Comparison of ENCODE assay signal across 18 mouse cellular contexts in genomic region chr13:112043524-112044246, GRCm38 (mm10).
A peak's percentile ranks its signal among the peaks of the same experiment; 100 is the strongest.
DNase-seq lines count a peak whose midpoint lies in the region; ATAC-seq and TF ChIP-seq lines count a peak whose summit lies in the region.
"Had no signal": no experiment of that assay in that cellular context is flagged by ENCODE, and none has a peak within 500 bp of the region (broad histone marks: within the 10 kb centered on the region; RNA-seq: fewer than 3 reads in every experiment).

No protein-coding gene starts in this region.

- no peak overlapping the region for H3K9ac ChIP-seq in intestine, postnatal 0 days (ENCODE audit: low read depth, low read length)
- no peak overlapping the region for H3K9ac ChIP-seq in midbrain, embryonic 15.5 days
- H3K9ac ChIP-seq: hindbrain, embryonic 15.5 days; lung, embryonic 14.5 days; neural tube, embryonic 13.5 days had no signal

- no peak overlapping the region for H3K27ac ChIP-seq in intestine, postnatal 0 days (ENCODE audit: low read depth, low read length)
- H3K27ac ChIP-seq in midbrain, embryonic 15.5 days = no peak overlapping the region
- H3K27ac ChIP-seq: forebrain, embryonic 10.5 days; hindbrain, embryonic 15.5 days; limb, embryonic 10.5 days; neural tube, embryonic 13.5 days had no signal

- no peaks in the 10 kb centered on the region for H3K4me1 ChIP-seq in intestine, postnatal 0 days (replicated peaks; ENCODE audit: control insufficient read depth, insufficient read depth, low read length)
- H3K4me1 ChIP-seq in midbrain, embryonic 15.5 days = no peaks in the 10 kb centered on the region
- H3K4me1 ChIP-seq: hindbrain, embryonic 15.5 days; limb, embryonic 10.5 days; megakaryocyte, embryonic 14.5 days; neural tube, embryonic 13.5 days had no signal

- no peak for TF ChIP-seq CTCF in intestine, postnatal 0 days (IDR thresholded peaks at IDR 0.05; ENCODE audit: low read depth)

- H3K4me3 ChIP-seq in intestine, postnatal 0 days (ENCODE audit: low read depth, low read length) = no peak overlapping the region
- no peak overlapping the region for H3K4me3 ChIP-seq in midbrain, embryonic 15.5 days
- H3K4me3 ChIP-seq: forebrain, embryonic 10.5 days; hindbrain, embryonic 15.5 days; limb, embryonic 10.5 days; megakaryocyte, embryonic 14.5 days; neural tube, embryonic 13.5 days had no signal

- WGBS in intestine, postnatal 0 days = 89% methylated on average over 13 of the region's 13 CpGs
- 96% methylated on average over 13 of the region's 13 CpGs for WGBS in midbrain, embryonic 15.5 days

- no peaks in the 10 kb centered on the region for H3K36me3 ChIP-seq in intestine, postnatal 0 days (ENCODE audit: control insufficient read depth, insufficient read depth)
- no peaks in the 10 kb centered on the region for H3K36me3 ChIP-seq in midbrain, embryonic 15.5 days (replicated peaks)
- H3K36me3 ChIP-seq: forebrain, embryonic 10.5 days; hindbrain, embryonic 15.5 days; limb, embryonic 10.5 days; neural tube, embryonic 13.5 days had no signal

- no peaks in the 10 kb centered on the region for H3K9me3 ChIP-seq in intestine, postnatal 0 days (ENCODE audit: control insufficient read depth)
- H3K9me3 ChIP-seq in midbrain, embryonic 15.5 days = no peaks in the 10 kb centered on the region
- H3K9me3 ChIP-seq: forebrain, embryonic 10.5 days; hindbrain, embryonic 15.5 days; limb, embryonic 10.5 days; megakaryocyte, embryonic 14.5 days; neural tube, embryonic 13.5 days had no signal

- ATAC-seq in intestine, postnatal 0 days = peak; percentile 60; the same call in 1 of the 2 replicates
- ATAC-seq in megakaryocyte, adult 5-6 weeks (ENCODE audit: poor library complexity, severe bottlenecking) = peak; percentile 60
- no peak for ATAC-seq in midbrain, embryonic 15.5 days (replicated peaks)
- ATAC-seq: CD4-positive, CD25-positive, alpha-beta regulatory T cell, adult 4 months had no signal

- H3K4me2 ChIP-seq in intestine, postnatal 0 days (replicated peaks; ENCODE audit: low read depth) = no peak overlapping the region
- no peak overlapping the region for H3K4me2 ChIP-seq in midbrain, embryonic 15.5 days
- H3K4me2 ChIP-seq: hindbrain, embryonic 15.5 days; lung, embryonic 14.5 days; neural tube, embryonic 13.5 days had no signal

- H3K27me3 ChIP-seq in intestine, postnatal 0 days (replicated peaks; ENCODE audit: control insufficient read depth, insufficient read depth, low read length) = no peaks in the 10 kb centered on the region
- H3K27me3 ChIP-seq in midbrain, embryonic 15.5 days (replicated peaks) = no peaks in the 10 kb centered on the region
- H3K27me3 ChIP-seq: hindbrain, embryonic 15.5 days; megakaryocyte, embryonic 14.5 days; neural tube, embryonic 13.5 days had no signal

- DNase-seq in 3T3-L1 (ENCODE audit: low read depth, low spot score) = peak; percentile 25
- peak; percentile 69 for DNase-seq in c-Kit-negative CD71-positive TER-119-positive erythroid progenitor cells, embryonic 14.5 days (ENCODE audit: low read depth, low spot score)
- DNase-seq in right cerebral cortex, postnatal 10 days (ENCODE audit: low spot score in 2 of 2) = no peak
- no peak for DNase-seq in embryo, embryonic 11 days
- DNase-seq: adrenal gland, adult 8-10 months; cerebellum, postnatal 25 days; kidney, adult 8-10 months; lung, embryonic 14.5 days; thymus, adult 18-20 months had no signal

Comparison
In these comparisons a context has a peak if more than half of its experiments do, and no peak if none do; other contexts are left out.
1. DNase-seq: peak in 3T3-L1 (single experiment) and c-Kit-negative CD71-positive TER-119-positive erythroid progenitor cells, embryonic 14.5 days (single experiment); none in right cerebral cortex, postnatal 10 days (0 of 2) and embryo, embryonic 11 days (single experiment).